Mouse (Mus musculus) frontal cortex, postnatal 25 days (tissue): ENCODE results near the gene Lsm14a.
A peak's percentile ranks its signal among the peaks of the same experiment; 100 is the strongest.

ENCODE experiments used
- DNase-seq, 2 experiments: peaks; one replicate each; pipeline ENCODE4 v3.0.0; 2022; ENCODE audit warnings: low spot score in 2 of 2

Gene Lsm14a

GRCm38 (mm10) chr7:34312786-34313442 is 80.2 kb downstream of the Lsm14a start:
- DNase-seq = peak in 1 of 2 experiments; percentile 25

GRCm38 (mm10) chr7:34309186-34309764 is 83.8 kb downstream of the Lsm14a start:
- DNase-seq = no peak

- DNase-seq = no peak
These were observed 84.5 kb downstream of the Lsm14a start for GRCm38 (mm10) chr7:34308586-34308985.

GRCm38 (mm10) chr7:34305454-34305853 is 87.7 kb downstream of the Lsm14a start:
- DNase-seq = no peak

- DNase-seq = no peak
These were observed 90.5 kb downstream of the Lsm14a start for GRCm38 (mm10) chr7:34302651-34303050.

GRCm38 (mm10) chr7:34301952-34302351 is 91.2 kb downstream of the Lsm14a start:
- DNase-seq = no peak

GRCm38 (mm10) chr7:34298818-34299217 is 94.3 kb downstream of the Lsm14a start:
- no peak for DNase-seq

GRCm38 (mm10) chr7:34296124-34296523 is 97.0 kb downstream of the Lsm14a start:
- DNase-seq = no peak
